Mouse (Mus musculus) thymus, adult 18-20 months (tissue): ENCODE data around the gene Gm5485.

ENCODE experiments used
- DNase-seq, 2 experiments: peaks; one replicate each; pipeline ENCODE4 v3.0.0; 2022; ENCODE audit warnings: mixed read lengths in 2 of 2

Gene Gm5485

GRCm38 (mm10) chr16:48368096-48368495 is 44.1 kb downstream of the Gm5485 start:
- no peak for DNase-seq

GRCm38 (mm10) chr16:48366801-48367200 is 45.4 kb downstream of the Gm5485 start:
- no peak for DNase-seq

GRCm38 (mm10) chr16:48360887-48361286 is 51.3 kb downstream of the Gm5485 start:
- DNase-seq: no peak

- no peak for DNase-seq
Observed at GRCm38 (mm10) chr16:48356417-48356816, 55.8 kb downstream of the Gm5485 start.

GRCm38 (mm10) chr16:48355716-48356115 is 56.5 kb downstream of the Gm5485 start:
- no peak for DNase-seq
